Mouse (Mus musculus): ENCODE results near the gene Nars2. TPM values are rescaled to one million over a fixed set of nuclear protein-coding genes. Genes with fewer than 3 reads are reported as not detected.

Nars2 gene
- polyA plus RNA-seq, 1 experiment from 2014 or later, result 22.0 TPM

DNA sequence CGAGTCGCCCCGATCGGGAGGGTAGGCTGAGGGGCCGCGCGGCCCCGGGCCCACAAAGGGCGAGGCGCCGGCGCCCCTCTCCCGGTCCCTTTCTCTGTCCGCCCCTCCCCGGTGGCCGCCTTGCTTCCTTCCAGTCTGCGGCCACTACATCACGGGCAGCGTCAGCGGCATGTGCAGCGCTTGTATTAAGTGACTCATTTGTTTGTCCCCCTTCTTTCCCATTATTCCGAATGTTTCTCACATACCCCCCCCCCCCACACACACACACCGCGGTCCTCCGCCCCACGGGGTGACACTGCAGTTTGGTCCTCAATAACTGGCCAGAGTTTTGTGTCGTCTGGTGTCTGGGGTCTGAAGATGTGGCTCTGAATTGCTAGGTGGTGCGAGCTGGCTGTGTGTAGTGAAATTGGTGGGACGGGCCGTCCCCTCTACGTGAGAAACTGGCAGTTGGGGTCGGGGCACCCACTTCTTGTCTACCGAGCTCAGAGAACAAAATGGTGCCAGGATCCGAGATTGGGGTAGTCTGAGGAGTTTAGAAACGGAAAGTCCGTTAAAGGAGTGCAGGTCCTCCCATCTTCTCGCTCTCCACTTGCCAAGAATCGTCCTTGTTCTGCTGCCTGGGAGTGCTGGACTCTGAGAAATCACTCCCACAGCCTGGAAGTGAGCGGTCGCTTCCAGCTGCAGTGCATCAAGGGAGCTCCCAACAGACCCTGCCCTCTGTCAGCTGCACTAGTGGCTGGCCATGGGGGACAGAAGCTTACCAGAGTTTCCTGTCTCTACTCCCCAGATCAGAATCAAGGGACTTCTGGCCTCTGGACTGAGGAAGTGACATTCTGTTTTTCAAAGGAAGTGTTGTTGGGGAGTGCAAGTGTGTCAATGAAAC lies 131.2 kb downstream of the Nars2 start:
- under 1% methylated on average over 37 of the region's 40 CpGs for WGBS
- Histone ChIP-seq H3K4me2 (ENCODE audit: low read depth, low read length) (peak overlapping the region; percentile 68), H3K36me3 (ENCODE audit: control insufficient read depth, insufficient read depth) (no peaks in the 10 kb centered on the region), H3K4me1 (ENCODE audit: control insufficient read depth, insufficient read depth, low read length) (peaks cover 19% of the 10 kb centered on the region), H3K27me3 (ENCODE audit: control insufficient read depth, insufficient read depth, low read length) (no peaks in the 10 kb centered on the region), H3K9ac (ENCODE audit: low read length) (peak overlapping the region; percentile 92), H3K27ac (ENCODE audit: low read length) (peak overlapping the region; percentile 91), H3K4me3 (ENCODE audit: low read length) (peak overlapping the region; percentile 90), H3K9me3 (replicated peaks; ENCODE audit: control insufficient read depth, low read length) (no peaks in the 10 kb centered on the region)
- peak; percentile 68 for ATAC-seq (replicated peaks; ENCODE audit: extremely low read depth, insufficient read depth, low FRiP score)

DNA sequence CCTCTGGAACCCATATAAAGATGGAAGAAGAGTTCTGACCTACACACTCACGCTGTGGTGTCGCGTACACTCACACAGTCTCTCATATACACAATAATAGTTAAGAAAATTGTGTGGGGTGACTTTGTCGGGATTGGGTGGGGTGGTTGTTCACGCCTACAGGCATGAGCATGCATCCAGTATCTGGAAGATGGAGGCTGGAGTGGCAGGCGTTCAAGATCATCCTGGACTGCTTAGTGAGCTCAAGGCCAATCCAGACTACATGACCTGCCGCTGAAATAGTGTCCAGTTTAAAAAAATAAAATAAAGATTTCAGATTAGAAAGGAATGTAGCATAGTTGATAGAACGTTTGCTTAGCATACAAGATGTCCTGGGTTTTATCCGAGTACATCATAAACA lies 132.3 kb downstream of the Nars2 start:
- Histone ChIP-seq H3K9me3 (replicated peaks; ENCODE audit: control insufficient read depth, low read length) (no peaks in the 10 kb centered on the region), H3K36me3 (ENCODE audit: control insufficient read depth, insufficient read depth) (no peaks in the 10 kb centered on the region), H3K4me1 (ENCODE audit: control insufficient read depth, insufficient read depth, low read length) (peaks cover 19% of the 10 kb centered on the region), H3K27me3 (ENCODE audit: control insufficient read depth, insufficient read depth, low read length) (no peaks in the 10 kb centered on the region), H3K9ac (ENCODE audit: low read length) (no peak overlapping the region), H3K4me2 (ENCODE audit: low read depth, low read length) (peak overlapping the region; percentile 68), H3K27ac (ENCODE audit: low read length) (peak overlapping the region; percentile 91), H3K4me3 (ENCODE audit: low read length) (no peak overlapping the region; the same call in 1 of the 2 replicates)
- 66% methylated on average over 9 of the region's 9 CpGs for WGBS
- no peak for ATAC-seq (replicated peaks; ENCODE audit: extremely low read depth, insufficient read depth, low FRiP score)

DNA sequence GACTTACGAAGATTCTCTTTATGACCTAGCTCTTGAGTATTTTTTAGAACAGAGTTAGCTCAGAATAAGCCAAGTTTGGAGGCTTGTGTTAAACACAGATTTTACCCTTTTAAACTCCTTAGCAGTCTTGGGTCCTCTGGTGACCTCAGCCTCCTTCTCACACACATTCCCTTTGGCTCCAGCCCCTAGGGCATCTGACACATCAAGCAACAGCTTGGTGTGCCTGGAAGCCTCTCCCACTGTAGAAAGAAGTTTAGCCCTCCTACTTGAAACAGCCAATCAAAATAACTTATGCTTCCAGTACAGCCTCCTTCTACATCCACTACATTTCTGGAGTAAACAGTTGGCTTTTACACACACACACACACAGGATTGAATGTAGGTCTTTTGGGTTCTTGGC lies 132.9 kb downstream of the Nars2 start:
- no peak overlapping the region for H3K4me2 ChIP-seq (ENCODE audit: low read depth, low read length)
- H3K4me1 ChIP-seq (ENCODE audit: control insufficient read depth, insufficient read depth, low read length), result peaks cover 18% of the 10 kb centered on the region
- H3K27me3 ChIP-seq (ENCODE audit: control insufficient read depth, insufficient read depth, low read length), result no peaks in the 10 kb centered on the region
- H3K27ac ChIP-seq (ENCODE audit: low read length), result no peak overlapping the region; the same call in 1 of the 2 replicates
- H3K36me3 ChIP-seq (ENCODE audit: control insufficient read depth, insufficient read depth), result no peaks in the 10 kb centered on the region
- H3K4me3 ChIP-seq (ENCODE audit: low read length), result no peak overlapping the region
- H3K9ac ChIP-seq (ENCODE audit: low read length), result no peak overlapping the region
- ATAC-seq (replicated peaks; ENCODE audit: extremely low read depth, insufficient read depth, low FRiP score), result no peak
- WGBS, result 76% methylated on average over 1 of the region's 1 CpGs
- H3K9me3 ChIP-seq (replicated peaks; ENCODE audit: control insufficient read depth, low read length), result no peaks in the 10 kb centered on the region

DNA sequence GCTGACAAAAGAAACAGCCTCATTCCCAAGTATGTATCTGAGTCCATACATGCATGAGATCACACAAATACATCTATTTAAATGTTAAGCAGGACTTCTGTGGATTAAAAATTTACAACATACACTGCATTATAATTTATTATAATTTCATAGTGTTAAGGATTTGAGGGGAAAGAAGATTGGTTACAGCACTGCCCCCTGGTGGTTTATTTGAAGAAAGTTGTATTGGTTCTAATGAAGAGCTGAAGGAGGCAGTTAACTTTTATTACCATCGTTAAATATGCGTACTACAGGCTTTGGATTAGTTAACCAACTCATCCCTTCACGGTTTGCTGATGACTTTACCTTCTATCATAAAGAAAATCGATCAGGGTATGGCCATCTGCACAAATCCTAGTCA lies 134.0 kb downstream of the Nars2 start:
- Histone ChIP-seq H3K4me2 (ENCODE audit: low read depth, low read length) (no peak overlapping the region), H3K9ac (ENCODE audit: low read length) (no peak overlapping the region), H3K36me3 (ENCODE audit: control insufficient read depth, insufficient read depth) (no peaks in the 10 kb centered on the region), H3K4me3 (ENCODE audit: low read length) (no peak overlapping the region), H3K9me3 (replicated peaks; ENCODE audit: control insufficient read depth, low read length) (no peaks in the 10 kb centered on the region), H3K27me3 (ENCODE audit: control insufficient read depth, insufficient read depth, low read length) (no peaks in the 10 kb centered on the region), H3K27ac (ENCODE audit: low read length) (no peak overlapping the region), H3K4me1 (ENCODE audit: control insufficient read depth, insufficient read depth, low read length) (peaks cover 16% of the 10 kb centered on the region)
- ATAC-seq (replicated peaks; ENCODE audit: extremely low read depth, insufficient read depth, low FRiP score), result no peak
- WGBS, result 20% methylated on average over 4 of the region's 4 CpGs

DNA sequence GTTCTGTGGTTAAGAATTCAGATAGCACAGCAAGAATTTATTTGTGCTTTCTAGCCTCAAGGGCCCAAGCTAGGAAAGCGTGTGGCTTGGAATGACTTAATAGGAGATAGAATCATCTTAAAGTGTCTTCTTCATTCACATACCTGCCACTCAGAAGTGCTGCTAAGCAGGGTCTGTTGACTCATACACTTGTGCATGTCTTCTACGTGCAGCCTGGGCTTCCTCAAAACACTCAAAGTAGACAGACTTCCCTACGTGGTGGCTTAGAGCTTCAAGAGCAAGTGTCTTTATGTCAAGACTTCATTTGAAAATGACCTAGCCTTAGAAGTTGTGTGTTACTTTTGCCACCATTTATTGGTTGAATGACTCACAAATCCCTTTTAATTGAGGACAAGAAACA lies 142.9 kb downstream of the Nars2 start:
- 72% methylated on average over 3 of the region's 3 CpGs for WGBS
- Histone ChIP-seq H3K27me3 (ENCODE audit: control insufficient read depth, insufficient read depth, low read length) (no peaks in the 10 kb centered on the region), H3K36me3 (ENCODE audit: control insufficient read depth, insufficient read depth) (no peaks in the 10 kb centered on the region)

DNA sequence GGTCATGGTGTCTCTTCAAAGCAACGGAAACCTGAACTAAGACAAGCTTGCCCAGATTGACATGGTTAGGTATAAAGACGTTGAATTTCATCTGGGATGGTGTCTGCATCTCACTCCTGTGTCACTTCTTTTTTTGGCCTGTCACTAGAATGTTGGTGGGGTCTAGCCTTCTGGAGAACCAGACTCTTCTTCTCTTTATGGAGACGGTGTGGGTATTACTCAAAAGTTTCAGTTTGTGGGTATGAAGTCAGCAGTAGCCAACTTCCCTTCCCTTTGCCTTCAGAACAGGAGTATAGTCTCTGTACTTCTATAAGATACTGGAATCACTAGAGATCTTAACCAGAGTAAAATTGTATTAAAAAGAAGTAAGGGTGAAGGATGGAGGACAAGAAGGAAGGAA lies 156.8 kb downstream of the Nars2 start:
- Histone ChIP-seq H3K4me3 (ENCODE audit: low read length) (no peak overlapping the region), H3K9me3 (replicated peaks; ENCODE audit: control insufficient read depth, low read length) (no peaks in the 10 kb centered on the region), H3K9ac (ENCODE audit: low read length) (no peak overlapping the region), H3K27ac (ENCODE audit: low read length) (no peak overlapping the region), H3K27me3 (ENCODE audit: control insufficient read depth, insufficient read depth, low read length) (no peaks in the 10 kb centered on the region), H3K36me3 (ENCODE audit: control insufficient read depth, insufficient read depth) (no peaks in the 10 kb centered on the region), H3K4me1 (ENCODE audit: control insufficient read depth, insufficient read depth, low read length) (peaks cover 6% of the 10 kb centered on the region; the same call in 1 of the 2 replicates), H3K4me2 (ENCODE audit: low read depth, low read length) (no peak overlapping the region)
- 82% methylated on average over 3 of the region's 3 CpGs for WGBS
- no peak for ATAC-seq (replicated peaks; ENCODE audit: extremely low read depth, insufficient read depth, low FRiP score)

More for the DNA sequence above, 142.9 kb downstream of the Nars2 start:
- Histone ChIP-seq H3K4me1 (ENCODE audit: control insufficient read depth, insufficient read depth, low read length) (peaks cover 4% of the 10 kb centered on the region; the same call in 1 of the 2 replicates), H3K9me3 (replicated peaks; ENCODE audit: control insufficient read depth, low read length) (no peaks in the 10 kb centered on the region), H3K27ac (ENCODE audit: low read length) (no peak overlapping the region), H3K4me2 (ENCODE audit: low read depth, low read length) (no peak overlapping the region), H3K4me3 (ENCODE audit: low read length) (no peak overlapping the region), H3K9ac (ENCODE audit: low read length) (no peak overlapping the region)
- no peak for ATAC-seq (replicated peaks; ENCODE audit: extremely low read depth, insufficient read depth, low FRiP score)

Other genes with a start within 250 kb of the Nars2 start
- gene Gab2, start 130.1 kb downstream of the Nars2 start, polyA plus RNA-seq (2015; fragmentation: Nextera tagmentation; extraction: Ambion mirVana), result 6.6 and 7.1 TPM in 2 replicates

Measured in heart, embryonic 16.5 days (tissue).